Mouse (Mus musculus): ENCODE data around the gene Nsf.

DNA sequence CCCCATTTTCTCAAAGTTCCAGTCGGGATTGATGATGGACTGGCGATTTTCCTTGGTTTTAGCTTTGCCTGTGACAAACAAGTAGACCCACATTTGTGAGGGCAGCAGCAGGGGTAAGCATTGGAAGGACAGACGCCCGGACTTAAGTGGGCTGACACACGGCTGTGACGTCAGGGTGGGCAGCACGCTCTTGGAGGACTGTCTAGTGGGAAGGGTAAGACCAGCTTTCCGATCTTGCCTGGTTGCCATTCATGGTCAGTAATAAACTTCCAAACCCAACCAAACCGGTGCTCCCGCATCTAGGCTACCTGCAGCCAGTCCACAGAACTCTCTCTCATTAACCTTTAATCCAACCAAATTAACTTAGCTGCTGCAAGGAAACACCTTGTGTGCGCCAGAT lies 43.3 kb downstream of the Nsf start:
- TF ChIP-seq POLR2A (IDR thresholded peaks at IDR 0.05; ENCODE audit: extremely low read depth, insufficient read depth, low read length) (no peak), CTCF (IDR thresholded peaks at IDR 0.05; ENCODE audit: low read depth, low read length) (no peak)
